Mouse (Mus musculus) embryonic stem cell, embryonic (primary cell): ENCODE results near the gene Rbfox3.

Experiments
- CTCF ChIA-PET, 4 experiments: fragments of 300-600 bp in 2 of 4; fragments of 350-600 bp in 2 of 4; sonication (Branson Sonifier 250); formaldehyde crosslinking; loops; one replicate each; lab custom pipeline; 2022; ENCODE audit warnings: inconsistent platforms in 2 of 4; lab: Charles Lee
- POLR2A ChIA-PET, 4 experiments: fragments of 300-600 bp in 2 of 4; fragments of 350-600 bp in 2 of 4; sonication (Branson Sonifier 250); formaldehyde crosslinking; loops; one replicate each; lab custom pipeline; 2022; ENCODE audit warnings: antibody characterized with exemption in 4 of 4, inconsistent platforms in 1 of 4; lab: Charles Lee

Rbfox3 gene

DNA sequence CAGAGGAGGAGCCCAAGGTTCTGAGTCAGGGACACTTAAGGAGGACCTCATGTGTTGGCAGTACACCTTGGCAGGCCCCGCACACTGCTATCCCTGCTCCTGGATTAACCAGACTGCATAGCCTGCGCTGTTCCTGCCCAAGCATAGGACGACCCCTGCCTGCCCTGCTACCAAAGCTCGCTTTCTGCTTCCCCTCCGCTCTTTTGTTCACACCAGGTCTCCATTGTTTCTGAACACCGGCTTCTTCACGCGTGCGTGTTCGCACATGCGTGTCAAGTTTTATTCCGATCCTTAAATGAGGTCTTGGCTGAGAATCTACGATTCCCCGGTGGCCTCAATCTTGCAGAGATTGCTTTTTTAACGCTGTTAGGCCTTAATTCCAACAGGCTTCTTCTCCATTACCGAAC, 20.4 kb downstream of the Rbfox3 start:
- POLR2A ChIA-PET: no interaction called here

DNA sequence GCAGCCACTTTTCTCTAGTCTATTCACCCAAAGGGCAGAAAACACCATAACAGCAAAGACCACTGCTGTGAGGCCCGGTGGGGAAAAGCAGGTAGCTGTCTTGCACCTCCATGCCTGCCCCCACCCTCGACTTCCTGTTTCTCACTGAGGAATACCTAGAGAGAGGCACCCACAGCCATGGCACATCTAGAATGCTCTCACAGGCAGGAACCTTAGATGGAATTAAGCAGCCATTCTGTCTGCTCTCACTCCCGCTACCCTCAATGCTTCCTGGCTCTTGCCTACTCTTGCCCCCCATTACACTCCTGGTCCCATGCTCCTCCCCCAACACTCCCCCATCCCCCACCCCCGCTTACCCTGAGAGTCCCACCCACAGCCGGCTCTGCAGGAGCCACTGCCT, 20.9 kb downstream of the Rbfox3 start:
- POLR2A ChIA-PET: interaction anchor here in 1 of 4 experiments (0.6 kb wide), 1 partner anchor 279 kb away, joined by 3 read pairs; no protein-coding TSS in a partner anchor
- CTCF ChIA-PET: interaction anchor here in 2 of 4 experiments (0.9 to 1.9 kb wide), 2 partner anchors 152 to 359 kb away, joined by 6 to 12 read pairs; no protein-coding TSS in a partner anchor

More for the DNA sequence above, 20.4 kb downstream of the Rbfox3 start:
- CTCF ChIA-PET: interaction anchor here in 2 of 4 experiments (0.9 to 1.9 kb wide), 2 partner anchors 153 to 358 kb away, joined by 6 to 12 read pairs; no protein-coding TSS in a partner anchor

DNA sequence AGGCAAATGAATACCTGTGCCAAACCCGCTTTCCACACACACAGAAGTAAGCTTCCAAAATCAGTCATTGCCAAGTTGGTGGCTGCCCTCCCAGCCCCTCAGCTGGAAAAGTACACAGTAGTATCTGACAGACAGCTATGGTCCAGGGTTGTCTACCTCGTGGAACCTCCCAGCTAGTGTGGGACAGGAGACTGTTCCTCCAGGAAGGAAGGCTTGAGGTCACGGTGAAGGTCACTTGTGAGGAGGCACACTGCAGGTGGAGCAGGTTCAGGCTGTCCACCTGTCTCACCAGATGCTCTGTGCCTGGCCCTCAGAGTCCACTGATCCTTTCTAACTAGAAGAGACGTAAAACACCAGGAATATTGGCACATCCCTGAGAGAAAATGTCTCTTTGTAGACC, 21.9 kb downstream of the Rbfox3 start:
- POLR2A ChIA-PET: interaction anchor here in 1 of 4 experiments (0.6 kb wide), 2 partner anchors 464 to 466 kb away, joined by 3 to 7 read pairs; no protein-coding TSS in a partner anchor

DNA sequence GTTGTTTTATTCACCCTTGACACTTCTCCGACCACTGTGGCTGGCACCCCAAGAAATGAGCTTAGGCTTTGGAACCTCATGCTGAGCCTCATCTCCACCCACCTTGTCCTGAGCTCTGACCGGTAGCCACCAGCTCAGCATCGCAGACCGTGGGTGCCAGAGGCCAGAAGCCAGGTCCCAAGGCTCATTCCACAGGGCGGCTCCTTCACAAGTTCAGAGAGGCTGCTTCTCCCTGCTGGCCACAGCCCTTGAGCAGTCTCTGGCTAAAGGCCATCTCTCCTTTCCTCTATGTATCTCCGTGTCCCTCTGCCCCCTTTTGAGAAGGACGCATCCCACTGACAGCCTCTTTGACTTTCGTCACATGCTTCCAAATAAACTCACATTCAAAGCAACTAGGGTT, 23.0 kb downstream of the Rbfox3 start:
- CTCF ChIA-PET: interaction anchor here in 1 of 4 experiments (0.9 kb wide), 1 partner anchor 113 kb away, joined by 4 read pairs; no protein-coding TSS in a partner anchor
- POLR2A ChIA-PET: no interaction called here

More for the DNA sequence above, 21.9 kb downstream of the Rbfox3 start:
- CTCF ChIA-PET: interaction anchor here in 2 of 4 experiments (0.6 to 1.9 kb wide), 2 partner anchors 151 to 165 kb away, joined by 3 to 6 read pairs; no protein-coding TSS in a partner anchor

DNA sequence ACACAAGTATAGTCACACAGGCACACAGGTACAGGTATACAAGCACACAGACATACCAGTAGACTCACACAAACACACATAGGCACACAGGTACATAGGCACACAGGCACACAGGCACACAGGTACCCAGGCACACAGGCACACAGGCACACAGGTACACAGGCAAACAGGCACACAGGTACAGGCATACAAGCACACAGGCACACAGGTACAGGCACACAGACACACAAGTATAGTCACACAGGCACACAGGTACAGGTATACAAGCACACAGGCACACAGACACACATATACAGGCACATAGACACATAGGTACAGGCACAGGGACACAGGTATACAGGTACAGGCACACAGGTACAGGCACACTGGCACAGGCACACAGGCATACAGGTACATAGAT, 24.2 kb downstream of the Rbfox3 start:
- CTCF ChIA-PET: no interaction called here

DNA sequence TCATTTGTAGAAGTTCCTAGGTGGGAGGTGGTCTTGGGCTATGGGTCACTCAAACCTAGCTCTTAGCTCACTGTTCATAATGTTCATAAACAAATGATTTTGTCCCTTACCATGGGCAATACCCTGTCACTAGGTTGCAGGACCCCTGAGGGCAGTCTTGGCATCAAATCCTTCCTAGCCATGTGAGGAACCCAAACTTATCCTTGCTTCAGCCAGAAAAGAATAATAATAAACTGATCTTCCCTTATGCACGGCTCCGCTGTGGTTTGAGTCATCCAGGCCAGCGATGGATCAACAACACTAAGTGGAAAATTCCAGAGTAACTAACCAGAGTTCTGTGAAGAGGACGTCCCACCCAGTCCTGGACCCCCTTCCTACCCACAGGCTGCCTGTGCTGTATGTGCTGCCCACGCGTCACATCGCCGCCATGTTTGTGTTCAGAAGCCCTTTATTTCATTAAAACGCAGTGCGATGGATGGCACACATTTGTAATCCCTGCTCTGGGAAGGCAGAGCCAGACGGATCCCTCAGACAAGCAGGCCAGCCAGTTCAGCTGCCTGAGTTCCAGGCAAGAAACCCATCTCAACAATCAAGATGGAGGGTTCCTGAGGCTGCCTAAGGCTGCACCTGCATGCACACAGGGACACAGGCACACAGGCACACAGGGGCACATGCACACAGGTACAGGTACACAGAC, 25.0 kb downstream of the Rbfox3 start:
- CTCF ChIA-PET: no interaction called here
- POLR2A ChIA-PET: no interaction called here

More for the DNA sequence above, 24.2 kb downstream of the Rbfox3 start:
- POLR2A ChIA-PET: no interaction called here

DNA sequence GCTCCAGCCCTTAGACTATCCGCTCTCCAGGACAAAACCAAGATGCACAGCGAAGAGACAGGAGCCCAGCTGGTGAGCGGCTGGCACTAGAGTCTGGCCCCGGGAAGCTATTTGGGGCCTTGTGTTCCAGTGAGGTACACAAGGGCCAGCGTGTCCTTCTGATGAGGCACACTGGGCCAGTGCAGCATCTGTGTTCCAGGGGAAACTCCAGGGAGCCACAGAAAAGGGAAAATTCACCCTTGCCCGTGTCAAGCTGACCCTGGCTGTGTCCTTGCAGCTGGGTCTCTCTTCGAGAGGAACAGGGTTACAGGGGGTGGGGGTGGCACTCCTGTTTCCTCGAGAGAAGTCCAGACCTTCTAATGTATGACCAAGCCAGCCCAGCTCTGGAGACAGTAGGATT, 25.8 kb downstream of the Rbfox3 start:
- ChIA-PET POLR2A (no interaction called here), CTCF (no interaction called here)

DNA sequence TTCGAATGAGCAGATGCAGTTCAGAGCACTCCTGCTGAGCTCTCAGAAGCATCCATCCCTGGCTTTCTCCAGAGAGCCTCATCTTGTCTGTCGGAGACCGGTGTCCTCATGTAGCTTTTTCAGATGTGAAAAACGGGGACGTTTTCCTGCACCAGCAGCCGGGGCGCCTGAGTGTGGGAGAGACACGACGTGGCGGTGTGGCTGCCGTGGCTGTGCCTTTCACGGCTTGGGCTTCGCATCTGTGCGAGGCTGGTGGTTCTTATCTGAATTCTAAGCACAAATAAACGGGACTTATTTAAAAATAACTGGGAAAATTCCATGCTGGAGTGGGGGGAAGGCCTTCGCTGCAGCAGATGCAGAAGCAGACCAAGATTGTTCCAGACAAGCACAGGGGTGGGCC, 26.3 kb downstream of the Rbfox3 start:
- POLR2A ChIA-PET: interaction anchor here in 1 of 4 experiments (0.5 kb wide), 1 partner anchor 25 kb away, joined by 3 read pairs; no protein-coding TSS in a partner anchor
- CTCF ChIA-PET: interaction anchor here in 1 of 4 experiments (0.6 kb wide), 1 partner anchor 226 kb away, joined by 4 read pairs; no protein-coding TSS in a partner anchor

DNA sequence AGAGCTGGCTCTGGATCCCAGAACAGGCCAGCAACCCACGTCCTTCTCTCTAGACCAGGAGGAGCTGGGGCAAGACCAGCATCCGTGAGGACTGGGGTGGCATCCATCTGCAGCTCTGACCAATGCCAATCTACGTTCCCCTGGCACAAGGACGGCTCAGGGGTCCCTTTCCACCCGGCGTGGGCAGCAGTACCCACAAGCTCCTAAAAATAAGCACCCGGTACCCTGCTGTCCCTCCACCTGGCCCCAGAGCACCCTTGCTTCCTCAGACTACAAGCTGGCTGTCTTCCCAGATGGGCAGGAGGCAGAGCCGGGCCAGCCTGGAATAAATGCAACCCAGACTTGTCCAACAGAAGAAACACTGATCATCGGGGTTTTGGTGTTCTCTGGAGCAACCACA, 28.3 kb downstream of the Rbfox3 start:
- ChIA-PET POLR2A (no interaction called here), CTCF (no interaction called here)

DNA sequence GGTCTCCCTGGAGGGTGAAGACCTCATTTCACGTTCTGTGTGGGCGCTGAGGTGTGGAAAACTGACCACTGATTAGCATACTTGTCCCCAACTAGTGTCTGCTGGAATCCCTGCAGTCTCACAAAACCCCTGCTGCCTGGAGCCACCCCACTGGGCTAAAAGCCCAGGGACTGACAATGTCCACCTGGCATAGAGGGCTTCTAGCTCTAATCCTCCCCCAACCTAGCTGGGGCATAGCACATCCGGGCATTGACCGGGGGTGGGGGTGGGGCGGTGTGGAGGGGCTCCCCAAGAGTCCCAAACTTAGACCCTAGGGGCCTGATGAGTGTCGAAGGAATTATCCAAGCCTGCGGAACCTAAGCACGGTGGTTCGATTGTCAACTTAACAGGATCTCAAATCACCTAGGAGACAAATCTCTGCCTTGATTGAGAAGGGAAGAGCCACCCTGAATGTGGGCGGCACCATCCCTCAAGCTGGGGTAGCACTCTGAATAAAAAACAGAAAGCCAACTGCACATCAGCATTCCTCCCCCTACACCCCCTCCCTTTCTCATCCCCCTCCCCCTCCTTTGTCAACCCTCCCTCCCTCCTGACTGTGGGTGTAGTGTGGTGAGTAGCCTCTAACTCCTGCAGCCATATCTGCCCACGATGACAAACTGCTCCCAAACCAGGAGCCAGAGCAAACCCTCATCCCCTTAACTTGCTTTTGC, 29.5 kb downstream of the Rbfox3 start:
- POLR2A ChIA-PET: interaction anchor here in 1 of 4 experiments (0.6 kb wide), 1 partner anchor 1303 kb away, joined by 3 read pairs; no protein-coding TSS in a partner anchor
- CTCF ChIA-PET: interaction anchor here in 1 of 4 experiments (0.6 kb wide), 1 partner anchor 142 kb away, joined by 3 read pairs; no protein-coding TSS in a partner anchor

DNA sequence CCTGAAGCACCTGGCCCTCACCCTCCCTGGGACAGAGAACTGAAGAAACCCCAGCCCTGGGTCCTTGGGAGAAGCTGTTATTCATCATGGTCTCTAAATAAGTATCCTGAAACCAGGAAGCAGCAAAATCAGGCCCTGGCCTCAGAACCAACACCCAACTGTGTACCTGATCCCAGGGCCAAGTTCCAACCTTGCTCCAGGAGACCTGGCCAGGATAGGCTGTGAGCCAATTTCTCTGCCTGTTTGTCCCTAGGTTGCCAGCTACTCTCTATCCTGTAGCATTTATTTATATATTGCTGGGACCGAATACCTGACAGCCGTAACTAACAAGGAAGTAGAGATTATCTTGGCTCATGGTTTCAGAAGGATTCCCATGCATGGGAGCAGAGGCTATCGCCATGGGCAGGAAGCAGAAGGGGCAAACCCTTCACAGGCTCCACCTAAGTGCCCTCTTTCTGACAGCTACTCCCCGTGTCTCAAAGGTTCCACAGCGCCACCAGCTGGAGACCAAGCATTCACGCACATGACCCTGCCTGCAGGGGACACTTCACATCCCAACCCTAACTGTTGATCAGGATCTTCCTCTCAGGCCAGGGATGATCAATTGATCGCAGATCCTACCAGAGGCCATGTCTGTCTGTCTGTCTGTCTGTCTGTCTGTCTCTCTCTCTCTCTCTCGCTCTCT, 31.8 kb downstream of the Rbfox3 start:
- CTCF ChIA-PET: interaction anchor here (0.6 to 2.5 kb wide), 13 partner anchors 19 to 452 kb away, joined by 3 to 15 read pairs (median 4); no protein-coding TSS in a partner anchor
- POLR2A ChIA-PET: no interaction called here

DNA sequence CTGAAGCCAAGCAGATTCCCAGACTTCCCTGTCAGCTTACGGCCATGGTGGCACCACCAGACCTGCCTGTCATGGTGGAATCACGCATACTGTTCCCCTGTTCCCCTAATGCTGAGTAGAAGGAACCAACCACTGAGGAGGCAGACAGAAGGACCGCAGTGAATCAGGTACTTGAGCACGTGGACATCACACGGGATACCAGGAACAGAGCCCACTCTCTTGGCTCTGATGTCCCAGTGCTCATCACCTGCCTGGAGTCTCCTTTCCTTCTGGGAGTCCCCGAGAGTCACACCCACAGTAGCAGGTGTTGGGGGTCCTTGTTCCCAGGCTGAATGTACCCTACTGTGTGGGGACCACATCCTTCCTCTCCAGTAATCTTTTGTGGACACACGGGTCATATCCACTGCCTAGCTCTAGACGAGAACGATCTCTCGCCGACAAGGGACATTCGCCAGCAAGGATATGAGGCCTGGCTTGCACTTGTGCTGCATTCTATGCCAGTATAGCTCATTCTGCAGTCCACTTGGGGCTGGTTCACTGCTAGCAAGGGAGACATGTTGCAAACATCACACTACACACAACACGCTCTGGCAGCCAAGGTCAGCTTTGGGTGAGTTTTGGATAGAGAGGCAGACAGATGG, 32.7 kb downstream of the Rbfox3 start:
- ChIA-PET CTCF (interaction anchor here (0.6 to 2.5 kb wide), 5 partner anchors 18 to 140 kb away, joined by 3 to 15 read pairs (median 4); no protein-coding TSS in a partner anchor), POLR2A (no interaction called here)

DNA sequence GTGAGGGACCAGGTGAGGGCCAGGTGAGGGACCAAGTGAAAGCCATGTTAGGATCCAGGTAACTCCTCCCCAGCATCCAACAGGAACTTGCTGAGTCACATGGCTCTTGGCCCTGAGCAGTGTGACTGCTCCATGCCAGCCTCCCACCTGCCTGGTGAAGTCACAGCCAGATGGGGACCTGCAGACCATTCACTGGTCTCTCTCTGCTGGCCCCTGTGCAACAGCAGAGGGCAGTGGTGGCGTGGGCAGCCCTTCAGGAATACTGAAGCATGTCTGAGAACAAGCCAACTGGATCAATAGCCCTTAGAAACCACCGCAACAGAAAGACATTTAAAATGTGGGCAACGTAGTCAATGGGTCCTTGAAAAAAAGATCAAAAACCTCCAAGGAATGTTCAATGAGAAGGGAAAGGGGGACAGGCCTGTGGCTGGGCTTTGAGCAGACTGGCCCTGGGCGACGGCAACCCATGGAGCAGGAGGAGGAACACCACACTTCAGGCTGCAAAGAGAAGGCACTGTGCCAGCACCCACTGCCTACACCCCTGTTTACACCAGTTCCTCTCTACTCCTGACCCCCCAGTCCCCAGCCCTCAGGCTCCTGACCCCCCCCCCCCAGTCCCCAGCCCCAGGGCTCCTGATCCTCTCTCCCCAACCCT, 36.0 kb downstream of the Rbfox3 start:
- POLR2A ChIA-PET: no interaction called here
- CTCF ChIA-PET: interaction anchor here in 1 of 4 experiments (0.5 kb wide), 1 partner anchor 237 kb away, joined by 8 read pairs; no protein-coding TSS in a partner anchor

DNA sequence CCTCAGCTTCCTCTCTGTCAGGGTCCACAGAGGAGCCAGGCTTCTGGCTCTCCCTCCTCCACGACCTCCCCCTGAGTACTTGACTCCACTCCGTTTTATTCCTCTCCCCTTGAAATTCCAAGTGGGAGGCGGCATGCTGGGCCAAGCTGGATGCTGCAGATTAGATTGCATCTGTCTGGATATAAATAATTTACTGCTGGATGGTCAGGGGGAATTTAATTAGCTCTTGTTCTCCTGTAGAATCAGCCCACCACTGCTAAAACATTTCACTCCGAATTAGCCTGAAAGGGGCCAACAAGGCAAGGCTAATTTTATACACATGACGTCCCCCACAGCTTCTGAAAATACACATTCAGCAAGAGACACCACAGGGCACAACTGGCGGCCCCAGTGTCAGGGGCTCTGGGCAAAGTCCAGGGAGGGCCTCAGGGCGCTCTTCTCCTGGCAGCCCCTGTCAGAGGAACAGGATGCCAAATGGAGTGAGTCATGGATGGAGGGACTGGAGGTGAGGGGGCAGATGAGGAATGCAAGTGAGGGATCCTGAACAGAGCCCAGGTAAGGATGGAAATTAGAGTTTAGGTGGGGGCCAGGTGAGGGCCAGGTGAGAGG, 36.8 kb downstream of the Rbfox3 start:
- ChIA-PET CTCF (no interaction called here), POLR2A (no interaction called here)

DNA sequence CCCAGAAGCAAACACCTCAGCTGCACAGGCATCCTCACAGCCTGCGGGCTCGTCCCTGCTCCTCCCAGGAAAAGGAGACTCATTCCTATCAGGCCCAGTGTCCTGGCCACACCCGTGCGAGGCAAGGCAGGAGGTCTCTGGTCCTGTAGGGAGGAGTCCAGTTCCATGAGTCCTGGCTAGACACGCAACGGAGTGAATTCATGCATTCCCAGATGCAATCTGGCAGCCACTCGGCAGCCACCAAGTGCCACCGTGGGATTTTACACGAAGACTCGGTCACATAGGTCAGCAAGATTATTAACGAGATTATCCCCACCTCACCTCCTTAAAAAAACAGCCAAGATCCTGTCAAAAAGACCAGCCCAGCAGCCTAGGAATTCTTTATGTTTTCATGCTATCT, 37.4 kb downstream of the Rbfox3 start:
- POLR2A ChIA-PET: no interaction called here

DNA sequence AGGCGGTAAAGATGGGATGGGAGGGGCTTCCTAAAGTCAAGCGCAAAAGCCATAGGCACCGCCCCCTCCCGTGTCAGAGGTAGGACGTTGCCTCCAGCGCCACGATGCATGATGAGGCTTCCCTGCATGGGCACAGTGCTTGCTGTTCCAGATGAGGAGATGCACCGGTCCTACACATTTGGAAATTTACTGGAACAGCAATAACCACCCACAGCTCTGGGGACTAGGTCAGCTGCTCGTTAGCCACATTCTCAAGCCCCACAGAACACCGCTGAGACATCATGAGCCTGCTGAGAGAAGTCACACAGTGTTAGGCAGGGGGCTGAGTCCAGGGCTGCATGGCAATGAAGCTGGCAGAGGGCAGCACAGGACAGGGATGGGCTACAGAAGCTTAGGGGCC, 39.9 kb downstream of the Rbfox3 start:
- POLR2A ChIA-PET: no interaction called here
- CTCF ChIA-PET: interaction anchor here in 1 of 4 experiments (1.0 kb wide), 1 partner anchor 223 kb away, joined by 3 read pairs; no protein-coding TSS in a partner anchor

More for the DNA sequence above, 37.4 kb downstream of the Rbfox3 start:
- CTCF ChIA-PET: no interaction called here

DNA sequence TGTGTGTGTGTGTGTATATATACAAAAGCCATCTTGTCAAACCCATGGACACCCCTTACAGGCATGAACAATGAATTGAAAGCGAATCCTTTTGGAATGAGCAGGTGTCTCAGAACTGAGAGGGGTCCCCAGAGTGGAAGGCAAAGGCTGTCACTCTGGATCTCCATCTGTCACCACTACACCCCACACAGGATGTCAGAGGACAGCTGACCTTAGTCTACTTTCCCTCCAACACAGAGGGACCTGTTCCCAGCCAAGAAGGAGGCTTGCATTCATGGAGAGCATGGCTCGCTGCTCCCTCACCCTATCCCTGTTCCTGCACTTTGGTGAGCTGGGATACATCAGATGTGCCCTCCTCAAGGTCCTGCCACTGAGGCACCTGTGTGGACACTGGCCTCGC, 48.0 kb downstream of the Rbfox3 start:
- ChIA-PET POLR2A (no interaction called here), CTCF (no interaction called here)
